ENCODE assay signal across 39 mouse cellular contexts in the genomic region with DNA sequence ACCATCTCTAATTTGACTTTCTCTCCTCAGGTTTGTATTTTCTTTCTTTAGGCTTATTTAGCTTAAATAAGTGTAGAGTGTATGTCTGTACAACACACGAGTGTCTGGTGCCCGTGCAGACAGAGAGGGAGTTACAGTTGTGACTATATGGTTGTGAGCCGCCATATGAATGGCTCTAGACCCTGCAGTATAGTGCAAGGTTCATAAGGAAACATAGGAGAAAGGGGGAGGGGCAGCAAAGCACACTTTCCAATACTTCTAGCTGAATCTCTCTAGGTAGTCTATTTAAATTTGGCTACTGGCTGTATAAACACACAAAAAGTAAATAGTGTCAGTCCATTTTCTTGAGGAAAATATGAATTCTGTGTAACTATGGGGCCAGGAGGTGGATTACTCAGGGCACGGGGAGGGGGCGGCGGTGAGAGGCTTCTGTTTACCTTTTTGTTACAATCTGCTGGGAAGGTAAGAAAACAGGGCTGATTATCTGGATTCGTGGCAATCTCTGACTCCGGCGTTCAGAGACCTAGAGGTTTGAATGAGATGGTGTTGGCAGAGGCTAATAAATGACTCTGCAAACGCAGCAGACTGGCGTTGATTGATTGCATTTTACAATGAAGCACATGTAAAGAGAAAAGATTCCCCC. TPM values are rescaled to one million over a fixed set of nuclear protein-coding genes. Genes with fewer than 3 reads are reported as not detected.
"Had no signal": no experiment of that assay in that cellular context is flagged by ENCODE, and none has a peak within 500 bp of the region (broad histone marks: within the 10 kb centered on the region; RNA-seq: fewer than 3 reads in every experiment).

No protein-coding gene starts in this region.

- H3K9me3 ChIP-seq: heart, embryonic 13.5 days; heart, embryonic 15.5 days; hindbrain, embryonic 13.5 days; hindbrain, embryonic 15.5 days; kidney, embryonic 15.5 days; limb, embryonic 10.5 days; limb, embryonic 12.5 days; liver, embryonic 13.5 days had no signal

- H3K4me2 ChIP-seq: heart, embryonic 11.5 days; heart, embryonic 13.5 days; heart, embryonic 15.5 days; hindbrain, embryonic 13.5 days; hindbrain, embryonic 15.5 days; kidney, embryonic 15.5 days; limb, embryonic 12.5 days; liver, embryonic 11.5 days; liver, embryonic 13.5 days had no signal

- H3K9ac ChIP-seq: heart, embryonic 13.5 days; heart, embryonic 15.5 days; hindbrain, embryonic 13.5 days; hindbrain, embryonic 15.5 days; kidney, embryonic 15.5 days; limb, embryonic 12.5 days; liver, embryonic 13.5 days had no signal

- ATAC-seq: hindbrain, postnatal 0 days had no signal

- H3K27ac ChIP-seq: heart, embryonic 13.5 days; heart, embryonic 15.5 days; hindbrain, embryonic 13.5 days; hindbrain, embryonic 15.5 days; hindbrain, postnatal 0 days; kidney, embryonic 15.5 days; kidney, postnatal 0 days; limb, embryonic 10.5 days; limb, embryonic 12.5 days; liver, embryonic 13.5 days had no signal

- H3K4me1 ChIP-seq: heart, embryonic 13.5 days; heart, embryonic 15.5 days; hindbrain, embryonic 13.5 days; hindbrain, embryonic 15.5 days; kidney, embryonic 15.5 days; limb, embryonic 10.5 days; limb, embryonic 12.5 days had no signal

- DNase-seq: gastrocnemius, postnatal 14 days; gastrocnemius, postnatal 36 days; heart, adult 18-20 months; heart, postnatal 14 days; heart, postnatal 36 days; kidney, adult 11 months; kidney, adult 2 months; kidney, adult 9 months; kidney, postnatal 14 days; kidney, postnatal 36 days; layer of hippocampus, adult 9-11 months; layer of hippocampus, postnatal 36 days; liver; liver, embryonic 13.5 days had no signal

- H3K4me3 ChIP-seq: heart, embryonic 13.5 days; heart, embryonic 15.5 days; hindbrain, embryonic 13.5 days; hindbrain, embryonic 15.5 days; kidney, embryonic 15.5 days; limb, embryonic 10.5 days; limb, embryonic 12.5 days; liver, embryonic 13.5 days had no signal

- H3K36me3 ChIP-seq: heart, embryonic 13.5 days; heart, embryonic 15.5 days; hindbrain, embryonic 13.5 days; hindbrain, embryonic 15.5 days; kidney, embryonic 15.5 days; limb, embryonic 10.5 days; limb, embryonic 12.5 days; liver, embryonic 13.5 days had no signal

RNA-seq across cellular contexts. Expression of a gene that starts 7.7 kb away (rescaled TPM):
- total RNA-seq: gastrocnemius, adult 18-20 months; gastrocnemius, adult 8-10 months; gastrocnemius, postnatal 14 days; gastrocnemius, postnatal 36 days; heart, adult 18-20 months; heart, adult 8-10 months; heart, postnatal 14 days; heart, postnatal 36 days; hematopoietic stem cell, adult 5-6 weeks; hindbrain, postnatal 0 days; layer of hippocampus, adult 18-20 months; layer of hippocampus, adult 8-10 months; layer of hippocampus, postnatal 14 days; layer of hippocampus, postnatal 36 days; left cerebral cortex, adult 18-20 months; left cerebral cortex, postnatal 14 days; left cerebral cortex, postnatal 36 days had no signal
- polyA plus RNA-seq: gonadal fat pad, adult 2 months; heart, embryonic 11.5 days; heart, embryonic 13.5 days; heart, embryonic 15.5 days; heart, postnatal 0 days; hindbrain, embryonic 11.5 days; hindbrain, embryonic 13.5 days; hindbrain, embryonic 15.5 days; hindbrain, postnatal 0 days; kidney, adult 2 months; kidney, embryonic 15.5 days; kidney, postnatal 0 days; limb, embryonic 10.5 days; limb, embryonic 12.5 days; limb, embryonic 14.5 days; liver, embryonic 13.5 days had no signal

RNA-seq across cellular contexts. Expression of a gene that starts 45.0 kb away (rescaled TPM):
- total RNA-seq: gastrocnemius, adult 18-20 months; gastrocnemius, adult 8-10 months; gastrocnemius, postnatal 14 days; gastrocnemius, postnatal 36 days; heart, adult 18-20 months; heart, adult 8-10 months; heart, postnatal 14 days; heart, postnatal 36 days; hindbrain, postnatal 0 days; layer of hippocampus, adult 18-20 months; layer of hippocampus, adult 8-10 months; layer of hippocampus, postnatal 14 days; layer of hippocampus, postnatal 36 days; left cerebral cortex, adult 18-20 months; left cerebral cortex, postnatal 14 days; left cerebral cortex, postnatal 36 days had no signal
- polyA plus RNA-seq: heart, embryonic 11.5 days; heart, embryonic 13.5 days; heart, embryonic 15.5 days; heart, postnatal 0 days; hindbrain, embryonic 11.5 days; hindbrain, embryonic 13.5 days; hindbrain, embryonic 15.5 days; hindbrain, postnatal 0 days; kidney, adult 2 months; kidney, embryonic 15.5 days; kidney, postnatal 0 days; limb, embryonic 12.5 days; liver, embryonic 13.5 days had no signal
